Mouse (Mus musculus) right cerebral cortex, postnatal 36 days (tissue): ENCODE results near the gene Vrk3.

Source experiments
- DNase-seq, 2 experiments: peaks; one replicate each; pipeline ENCODE4 v3.0.0; 2022; ENCODE audit warnings: low spot score in 2 of 2, mixed read lengths in 1 of 2

Gene Vrk3

DNA sequence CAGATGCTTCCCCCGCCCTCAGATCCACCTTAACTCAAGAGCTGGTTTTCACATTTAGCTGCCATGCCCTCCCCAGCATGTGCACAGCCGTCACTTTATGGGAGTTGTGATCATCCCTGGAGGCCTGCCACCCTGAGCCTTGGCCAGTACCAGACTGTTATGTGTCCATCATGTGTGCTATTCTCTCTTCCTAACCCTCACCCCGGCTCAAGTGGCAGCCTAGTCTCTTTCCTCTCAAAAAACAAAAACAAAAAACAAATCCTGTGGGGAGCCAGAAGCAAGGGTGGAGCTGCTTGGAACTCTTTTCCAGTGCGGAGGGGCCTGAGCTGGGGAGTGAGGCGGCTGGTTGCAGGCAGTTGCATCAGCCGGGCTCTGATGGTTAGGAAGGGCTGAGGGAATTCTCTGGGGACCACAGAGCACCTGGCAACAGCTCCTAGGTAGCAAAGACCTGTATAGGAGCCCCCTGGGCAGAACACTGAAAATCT is 70.6 kb downstream of the Vrk3 start:
- DNase-seq: no peak

- DNase-seq: no peak
Measured at GRCm38 (mm10) chr7:44819391-44819790, 71.2 kb downstream of the Vrk3 start.

DNA sequence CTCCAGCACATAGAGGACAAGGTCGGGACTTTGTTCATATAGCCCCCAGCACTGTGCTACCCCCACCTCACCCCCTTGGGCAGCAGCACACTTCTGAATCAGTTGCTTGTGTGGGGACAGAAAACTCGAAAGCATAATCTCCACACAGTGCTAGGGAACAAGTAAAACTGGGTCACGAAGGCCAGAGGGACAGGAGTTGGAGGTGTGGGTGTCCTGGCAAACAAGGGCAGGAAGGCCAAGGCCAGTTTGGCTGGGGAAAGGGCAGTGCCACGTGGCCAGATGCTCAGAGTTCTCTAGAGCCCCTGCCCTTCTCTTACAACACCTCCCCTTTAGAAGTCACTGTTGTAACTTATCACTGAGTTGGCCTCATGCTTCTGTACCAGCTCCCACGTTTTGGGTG is 71.7 kb downstream of the Vrk3 start:
- DNase-seq: no peak

DNA sequence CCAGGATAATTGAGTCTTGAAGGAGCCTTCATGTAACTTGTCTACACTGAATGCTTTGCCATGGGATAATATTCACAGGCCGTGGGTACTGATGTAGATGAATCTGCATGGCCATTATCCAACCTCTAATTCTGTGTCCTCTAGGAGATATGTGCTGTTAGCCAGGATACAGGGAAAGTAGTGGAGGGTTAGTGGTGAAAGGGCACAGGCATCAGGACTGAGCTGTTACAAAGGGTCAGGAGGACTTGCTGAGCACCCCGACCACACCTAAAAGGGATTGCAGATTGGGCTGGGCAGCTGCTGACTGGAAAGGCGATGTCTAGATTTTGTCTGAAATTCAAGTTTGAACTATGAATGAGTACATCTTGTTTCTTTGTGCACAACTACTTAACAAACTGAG is 72.3 kb downstream of the Vrk3 start:
- no peak for DNase-seq

- DNase-seq: no peak
Measured at GRCm38 (mm10) chr7:44821666-44822448, 73.6 kb downstream of the Vrk3 start.

- no peak for DNase-seq
Measured at GRCm38 (mm10) chr7:44823409-44823808, 75.2 kb downstream of the Vrk3 start.

- DNase-seq: peak in 1 of 2 experiments; percentile 46
Measured at GRCm38 (mm10) chr7:44824872-44825271, 76.7 kb downstream of the Vrk3 start.

DNA sequence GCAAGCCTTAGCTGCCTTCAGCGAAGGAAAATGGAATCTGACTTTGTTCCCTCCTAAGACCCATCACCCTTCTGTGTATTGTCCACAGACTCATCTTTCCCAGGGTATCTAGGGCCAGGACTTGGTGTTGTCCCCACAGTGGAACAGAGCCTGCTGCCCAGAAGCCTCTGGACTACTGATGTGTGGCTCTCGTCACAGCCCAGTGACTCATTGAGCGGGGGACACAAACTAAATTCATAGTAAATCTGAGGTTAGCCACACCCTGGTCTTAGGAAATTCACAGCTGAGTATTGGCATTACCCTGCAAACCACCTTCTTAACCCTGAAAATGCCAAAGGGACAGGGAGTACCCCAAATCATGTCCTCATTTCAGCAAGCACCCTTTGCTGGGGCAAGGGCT is 78.6 kb downstream of the Vrk3 start:
- no peak for DNase-seq
